Mouse (Mus musculus): Measurements from ENCODE around the gene Kcnma1. TPM values are rescaled to one million over a fixed set of nuclear protein-coding genes. Genes with fewer than 3 reads are reported as not detected.

Gene Kcnma1
- polyA plus RNA-seq, 1 experiment from 2014 or later: 0.16 TPM

DNA sequence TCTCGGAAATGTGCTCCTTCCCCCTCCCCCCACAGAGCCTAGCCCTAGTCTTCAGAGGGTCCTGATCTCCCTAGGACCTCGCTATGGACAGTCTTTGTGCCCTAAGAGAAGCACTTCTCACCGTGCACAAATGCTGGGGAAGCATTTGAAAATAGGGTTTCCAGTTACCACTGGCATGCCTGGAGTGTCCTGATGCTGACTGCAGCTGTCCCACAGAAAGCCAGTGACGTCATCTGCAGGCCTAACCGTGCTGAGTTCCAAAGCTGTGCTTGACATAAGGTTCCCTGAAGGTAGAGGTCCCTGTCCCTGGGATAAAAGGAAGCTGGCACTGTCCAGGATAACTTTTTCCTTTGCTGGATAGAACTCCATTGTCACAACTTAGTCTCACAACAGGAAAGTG lies 71.1 kb downstream of the Kcnma1 start:
- Histone ChIP-seq H3K4me3 (no peak overlapping the region), H3K9me3 (no peaks in the 10 kb centered on the region), H3K36me3 (no peaks in the 10 kb centered on the region), H3K4me1 (0 out of 2 replicates have a peak, but pooled peaks cover 6% of the 10 kb centered on the region), H3K27me3 (ENCODE audit: insufficient read depth, poor library complexity, severe bottlenecking) (no peaks in the 10 kb centered on the region), H3K27ac (no peak overlapping the region)
- 47% methylated on average over 5 of the region's 5 CpGs for WGBS
- no peak for DNase-seq (ENCODE audit: low spot score)

GRCm38 (mm10) chr14:23942103-23942502 lies 72.2 kb downstream of the Kcnma1 start:
- Histone ChIP-seq H3K36me3 (no peaks in the 10 kb centered on the region), H3K27me3 (ENCODE audit: insufficient read depth, poor library complexity, severe bottlenecking) (no peaks in the 10 kb centered on the region), H3K4me3 (no peak overlapping the region), H3K4me1 (0 out of 2 replicates have a peak, but pooled peaks cover 6% of the 10 kb centered on the region), H3K27ac (no peak overlapping the region), H3K9me3 (no peaks in the 10 kb centered on the region)
- DNase-seq (ENCODE audit: low spot score): no peak
- WGBS: 79% methylated on average over 8 of the region's 8 CpGs

- no peaks in the 10 kb centered on the region for H3K4me1 ChIP-seq
- no peaks in the 10 kb centered on the region for H3K36me3 ChIP-seq
- no peaks in the 10 kb centered on the region for H3K27me3 ChIP-seq (ENCODE audit: insufficient read depth, poor library complexity, severe bottlenecking)
- no peak for DNase-seq (ENCODE audit: low spot score)
- H3K4me3 ChIP-seq: no peak overlapping the region
- H3K9me3 ChIP-seq: no peaks in the 10 kb centered on the region
- WGBS: 87% methylated on average over 6 of the region's 6 CpGs
- H3K27ac ChIP-seq: no peak overlapping the region
Measured at GRCm38 (mm10) chr14:23935016-23935415, 79.3 kb downstream of the Kcnma1 start.

- Histone ChIP-seq H3K27ac (no peak overlapping the region), H3K4me3 (no peak overlapping the region), H3K27me3 (ENCODE audit: insufficient read depth, poor library complexity, severe bottlenecking) (no peaks in the 10 kb centered on the region), H3K4me1 (no peaks in the 10 kb centered on the region), H3K36me3 (no peaks in the 10 kb centered on the region), H3K9me3 (no peaks in the 10 kb centered on the region)
- DNase-seq (ENCODE audit: low spot score): no peak
- WGBS: 72% methylated on average over 6 of the region's 6 CpGs
Measured at GRCm38 (mm10) chr14:23931671-23932071, 82.6 kb downstream of the Kcnma1 start.

DNA sequence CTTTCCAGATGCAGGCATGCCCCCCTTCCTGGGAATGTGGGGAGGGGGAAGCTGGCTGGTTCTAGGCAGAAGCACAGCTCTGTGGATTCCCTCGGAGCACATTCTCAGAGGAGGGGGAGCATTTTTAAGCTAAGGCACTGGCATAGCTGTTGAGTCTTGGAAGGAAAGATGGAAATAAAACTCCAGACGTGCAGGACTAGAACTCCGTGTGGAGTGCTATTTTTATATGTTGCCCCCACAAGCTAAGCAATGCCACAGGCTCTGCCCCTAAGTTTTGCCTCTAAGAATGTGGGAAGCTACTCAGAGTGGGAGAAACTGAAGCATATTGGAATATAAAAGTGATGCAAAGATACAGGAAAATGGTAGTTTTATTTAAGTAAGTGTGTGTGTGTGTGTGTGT lies 85.1 kb downstream of the Kcnma1 start:
- no peaks in the 10 kb centered on the region for H3K9me3 ChIP-seq
- H3K27ac ChIP-seq: no peak overlapping the region
- WGBS: 70% methylated on average over 3 of the region's 3 CpGs
- H3K4me1 ChIP-seq: no peaks in the 10 kb centered on the region
- H3K36me3 ChIP-seq: no peaks in the 10 kb centered on the region
- no peaks in the 10 kb centered on the region for H3K27me3 ChIP-seq (ENCODE audit: insufficient read depth, poor library complexity, severe bottlenecking)
- no peak overlapping the region for H3K4me3 ChIP-seq
- no peak for DNase-seq (ENCODE audit: low spot score)

DNA sequence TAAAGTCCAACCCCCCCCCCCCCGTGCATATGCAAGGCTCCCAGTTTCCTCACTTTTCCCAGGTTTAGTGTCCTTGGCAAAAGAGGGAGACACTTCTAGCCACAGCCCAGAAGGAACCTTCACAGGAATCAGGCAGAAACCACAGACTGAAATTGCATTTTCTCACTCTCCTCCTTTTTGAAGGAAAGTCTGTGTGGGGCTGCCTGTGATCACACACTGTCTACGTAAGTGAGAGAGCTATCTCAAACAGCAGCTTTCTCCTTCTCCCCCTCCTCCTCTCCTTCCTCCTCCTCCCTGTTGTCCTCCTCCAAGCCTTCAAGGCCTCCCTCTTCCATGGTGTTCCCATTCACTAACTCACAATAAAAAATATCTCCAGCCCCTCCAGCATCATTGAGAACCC lies 90.9 kb downstream of the Kcnma1 start:
- WGBS: 80% methylated on average over 2 of the region's 2 CpGs
- no peak overlapping the region for H3K4me3 ChIP-seq
- H3K36me3 ChIP-seq: no peaks in the 10 kb centered on the region
- H3K4me1 ChIP-seq: no peaks in the 10 kb centered on the region
- no peaks in the 10 kb centered on the region for H3K9me3 ChIP-seq
- H3K27me3 ChIP-seq (ENCODE audit: insufficient read depth, poor library complexity, severe bottlenecking): no peaks in the 10 kb centered on the region
- H3K27ac ChIP-seq: no peak overlapping the region
- no peak for DNase-seq (ENCODE audit: low spot score)

DNA sequence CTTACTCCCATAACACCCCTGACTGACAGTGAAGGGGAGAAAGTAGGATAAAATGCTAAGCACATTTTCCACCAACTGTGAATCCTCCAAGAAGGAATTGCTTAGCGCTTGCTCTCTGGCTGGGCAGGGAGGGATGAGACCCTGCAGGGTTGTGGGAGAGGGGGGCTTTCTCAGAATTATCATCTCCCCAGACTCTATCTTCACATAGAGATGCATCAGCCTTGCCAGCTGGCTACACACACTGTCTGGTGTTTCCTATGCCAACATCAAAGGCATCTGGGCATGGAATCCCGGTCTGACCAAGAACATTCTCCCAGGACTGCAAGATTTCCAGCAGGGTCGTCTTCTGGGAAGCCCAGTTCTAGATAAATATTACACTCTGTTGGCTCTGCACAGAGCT lies 91.5 kb downstream of the Kcnma1 start:
- WGBS: 84% methylated on average over 3 of the region's 3 CpGs

GRCm38 (mm10) chr14:23911108-23911629 lies 103.1 kb downstream of the Kcnma1 start:
- no peak overlapping the region for H3K27ac ChIP-seq
- H3K36me3 ChIP-seq: no peaks in the 10 kb centered on the region
- no peak overlapping the region for H3K4me3 ChIP-seq
- no peaks in the 10 kb centered on the region for H3K27me3 ChIP-seq (ENCODE audit: insufficient read depth, poor library complexity, severe bottlenecking)
- no peak for DNase-seq (ENCODE audit: low spot score)
- WGBS: 60% methylated on average over 1 of the region's 1 CpGs
- peaks cover 4% of the 10 kb centered on the region; the same call in 1 of the 2 replicates for H3K4me1 ChIP-seq
- H3K9me3 ChIP-seq: no peaks in the 10 kb centered on the region

More for the DNA sequence above, 91.5 kb downstream of the Kcnma1 start:
- Histone ChIP-seq H3K9me3 (no peaks in the 10 kb centered on the region), H3K27ac (no peak overlapping the region), H3K36me3 (no peaks in the 10 kb centered on the region), H3K4me1 (no peaks in the 10 kb centered on the region), H3K27me3 (ENCODE audit: insufficient read depth, poor library complexity, severe bottlenecking) (no peaks in the 10 kb centered on the region), H3K4me3 (no peak overlapping the region)
- DNase-seq (ENCODE audit: low spot score): no peak

- H3K4me1 ChIP-seq: peaks cover 4% of the 10 kb centered on the region; the same call in 1 of the 2 replicates
- WGBS: 70% methylated on average over 5 of the region's 5 CpGs
Measured at GRCm38 (mm10) chr14:23908564-23908963, 105.7 kb downstream of the Kcnma1 start.

DNA sequence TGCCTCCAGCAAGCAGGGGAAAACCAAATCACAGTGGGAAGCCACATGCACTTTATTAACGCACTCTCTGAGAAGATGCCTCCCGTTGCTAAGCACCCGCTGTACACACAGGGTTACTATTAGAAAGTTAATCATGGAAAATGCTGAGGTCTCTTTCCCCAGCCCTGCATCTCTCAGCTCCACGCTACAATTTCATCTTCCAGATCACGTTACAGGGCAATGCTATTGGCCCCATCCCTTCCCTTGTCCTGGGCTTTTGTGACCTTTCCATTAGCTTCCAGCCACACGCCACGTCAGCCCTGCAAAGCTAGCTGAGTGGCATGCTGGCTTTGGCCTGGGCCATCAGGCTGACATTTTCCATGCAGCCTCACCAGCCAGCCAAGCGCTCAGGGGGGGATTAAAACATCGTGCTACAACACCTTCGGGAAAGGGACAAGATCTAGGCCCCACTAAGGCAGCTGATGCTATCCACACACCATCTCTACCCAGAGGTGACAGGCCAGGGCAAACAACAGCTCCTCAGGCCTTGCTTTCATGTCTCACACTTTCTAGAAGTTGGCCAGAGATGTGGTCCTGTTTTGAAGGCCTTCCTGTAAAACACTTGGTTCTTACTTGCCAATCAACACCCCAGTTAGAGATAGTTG lies 111.5 kb downstream of the Kcnma1 start:
- H3K4me3 ChIP-seq: no peak overlapping the region
- DNase-seq (ENCODE audit: low spot score): no peak
- no peaks in the 10 kb centered on the region for H3K9me3 ChIP-seq
- H3K27me3 ChIP-seq (ENCODE audit: insufficient read depth, poor library complexity, severe bottlenecking): peaks cover 21% of the 10 kb centered on the region
- H3K27ac ChIP-seq: peak overlapping the region; percentile 8; the same call in 1 of the 2 replicates
- peaks cover 9% of the 10 kb centered on the region for H3K4me1 ChIP-seq
- no peaks in the 10 kb centered on the region for H3K36me3 ChIP-seq
- WGBS: 41% methylated on average over 10 of the region's 10 CpGs

More at GRCm38 (mm10) chr14:23908564-23908963, 105.7 kb downstream of the Kcnma1 start:
- DNase-seq (ENCODE audit: low spot score): no peak
- Histone ChIP-seq H3K27ac (no peak overlapping the region), H3K9me3 (no peaks in the 10 kb centered on the region), H3K36me3 (no peaks in the 10 kb centered on the region), H3K4me3 (no peak overlapping the region), H3K27me3 (ENCODE audit: insufficient read depth, poor library complexity, severe bottlenecking) (no peaks in the 10 kb centered on the region; the same call in 1 of the 2 replicates)

DNA sequence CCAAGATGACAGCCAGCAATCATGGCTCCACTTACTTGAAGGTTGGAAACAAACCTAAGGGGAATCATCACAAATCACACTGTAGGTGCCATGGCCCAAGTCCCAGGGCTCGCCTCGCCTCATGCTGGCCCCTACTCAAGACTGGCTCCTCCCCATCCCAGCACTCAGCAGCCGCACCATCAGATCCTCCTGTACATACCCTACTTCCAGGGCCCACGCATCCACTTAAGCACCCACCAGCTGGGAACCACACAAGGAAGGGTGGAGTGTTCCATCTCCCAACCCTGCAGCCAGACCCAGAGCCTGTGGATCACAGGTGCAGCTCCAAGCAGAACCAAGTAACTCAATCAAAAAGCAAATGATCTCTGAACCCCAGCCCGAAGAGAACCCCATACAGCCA lies 114.8 kb downstream of the Kcnma1 start:
- Histone ChIP-seq H3K4me1 (peaks cover 11% of the 10 kb centered on the region), H3K27ac (no peak overlapping the region), H3K27me3 (ENCODE audit: insufficient read depth, poor library complexity, severe bottlenecking) (peaks cover 29% of the 10 kb centered on the region), H3K36me3 (no peaks in the 10 kb centered on the region), H3K9me3 (no peaks in the 10 kb centered on the region), H3K4me3 (no peak overlapping the region)
- DNase-seq (ENCODE audit: low spot score): no peak
- WGBS: 79% methylated on average over 5 of the region's 5 CpGs

DNA sequence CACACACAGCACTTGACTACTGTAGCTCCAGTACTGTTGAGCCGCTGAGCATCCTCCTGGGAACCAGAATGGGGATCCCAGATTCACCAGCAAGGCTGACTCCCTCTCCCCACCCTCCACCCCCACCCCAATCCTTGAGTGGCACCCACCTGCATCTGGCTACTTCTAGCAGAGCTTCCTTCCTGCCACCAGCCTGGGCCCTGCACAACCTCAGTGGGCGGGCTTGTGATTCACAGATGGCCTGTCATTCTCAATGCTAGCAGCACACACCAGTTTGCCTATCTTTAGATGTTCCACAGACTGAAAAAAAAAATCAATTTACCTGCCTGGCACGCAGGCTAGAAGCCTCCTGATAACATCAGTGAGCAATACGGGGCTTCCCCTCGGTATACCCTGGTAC lies 116.5 kb downstream of the Kcnma1 start:
- Histone ChIP-seq H3K9me3 (no peaks in the 10 kb centered on the region), H3K27ac (no peak overlapping the region), H3K27me3 (ENCODE audit: insufficient read depth, poor library complexity, severe bottlenecking) (peaks cover 29% of the 10 kb centered on the region), H3K36me3 (no peaks in the 10 kb centered on the region), H3K4me1 (peaks cover 9% of the 10 kb centered on the region), H3K4me3 (no peak overlapping the region)
- DNase-seq (ENCODE audit: low spot score): no peak
- 70% methylated on average over 5 of the region's 5 CpGs for WGBS

GRCm38 (mm10) chr14:23896036-23896435 lies 118.3 kb downstream of the Kcnma1 start:
- 83% methylated on average over 3 of the region's 3 CpGs for WGBS
- Histone ChIP-seq H3K36me3 (no peaks in the 10 kb centered on the region), H3K27me3 (ENCODE audit: insufficient read depth, poor library complexity, severe bottlenecking) (peaks cover 29% of the 10 kb centered on the region), H3K9me3 (no peaks in the 10 kb centered on the region), H3K4me3 (no peak overlapping the region), H3K27ac (no peak overlapping the region), H3K4me1 (peaks cover 4% of the 10 kb centered on the region; the same call in 1 of the 2 replicates)
- no peak for DNase-seq (ENCODE audit: low spot score)
